Mouse (Mus musculus) liver, adult 2 months (tissue): Measurements from ENCODE around the gene Arl15.

Experiments used
- CTCF ChIP-seq: fragments of 200-500 bp; IDR thresholded peaks from 2 replicates; pipeline ENCODE4 v1.5.1; 2011; ENCODE audit warnings: low read depth, low read length, control low read depth
- POLR2A ChIP-seq: fragments of 200-500 bp; IDR thresholded peaks from 2 replicates; pipeline ENCODE4 v1.6.1; 2011; ENCODE audit warnings: low read length, control low read depth; ENCODE audit not compliant: insufficient read depth; ENCODE audit errors: extremely low read depth

DNA sequence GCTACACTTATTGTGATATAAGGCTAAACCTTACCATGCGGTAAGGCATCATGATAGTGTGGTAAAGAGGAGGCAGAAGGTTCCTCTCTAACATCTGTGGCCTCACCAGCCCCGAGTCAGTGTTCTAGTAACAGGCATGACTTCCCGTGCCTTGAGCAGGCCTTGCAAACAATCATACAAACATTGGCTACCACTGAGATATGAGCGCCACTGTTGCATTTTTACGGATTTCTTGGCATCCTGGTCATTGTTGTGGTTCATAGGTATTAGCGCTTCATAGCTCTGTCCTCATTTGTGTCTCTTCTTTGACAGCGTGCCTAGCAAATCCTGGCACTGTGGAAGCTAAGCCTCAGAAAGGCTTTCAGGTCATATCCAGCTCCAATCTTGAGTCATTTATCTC, 24.7 kb downstream of the Arl15 start:
- TF ChIP-seq CTCF: no peak
- TF ChIP-seq POLR2A: no peak
